Mouse (Mus musculus) CD4-positive helper T cell, adult 2 months (primary cell): ENCODE measurements around the gene Tubd1.
A peak's percentile ranks its signal among the peaks of the same experiment; 100 is the strongest.

ENCODE experiments used
- DNase-seq: peaks from one replicate; pipeline ENCODE4 v3.0.0-alpha.2; 2012; ENCODE audit warnings: low read depth, missing footprints, low spot score

Gene Tubd1

GRCm38 (mm10) chr11:86558258-86558657, 13.5 kb downstream of the Tubd1 start:
- DNase-seq = no peak

- DNase-seq = peak; percentile 70
Measured at GRCm38 (mm10) chr11:86568425-86568824, 23.6 kb downstream of the Tubd1 start.

DNA sequence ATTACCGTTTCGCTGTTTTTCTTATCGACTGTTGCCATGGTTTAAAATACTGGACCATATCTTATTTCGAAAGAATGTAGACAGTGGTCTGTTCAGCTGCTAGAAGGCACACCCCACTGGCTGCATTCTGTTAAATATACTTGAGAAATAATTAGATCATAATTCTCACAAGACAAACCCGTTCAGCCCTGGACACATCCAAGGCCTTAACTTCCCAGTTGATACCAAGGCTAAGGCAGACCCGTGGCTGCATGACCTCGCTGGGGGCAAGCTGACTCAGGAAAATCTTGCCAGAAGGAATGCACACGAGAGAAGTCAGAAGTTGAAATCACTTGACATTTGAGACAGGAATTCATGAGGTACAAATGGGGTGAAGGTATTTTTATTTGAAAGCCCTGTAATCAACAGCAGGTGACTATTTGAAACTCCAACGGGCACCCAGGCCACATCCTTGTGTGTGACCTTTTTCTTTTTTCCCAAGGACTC, 25.5 kb downstream of the Tubd1 start:
- DNase-seq = no peak

DNA sequence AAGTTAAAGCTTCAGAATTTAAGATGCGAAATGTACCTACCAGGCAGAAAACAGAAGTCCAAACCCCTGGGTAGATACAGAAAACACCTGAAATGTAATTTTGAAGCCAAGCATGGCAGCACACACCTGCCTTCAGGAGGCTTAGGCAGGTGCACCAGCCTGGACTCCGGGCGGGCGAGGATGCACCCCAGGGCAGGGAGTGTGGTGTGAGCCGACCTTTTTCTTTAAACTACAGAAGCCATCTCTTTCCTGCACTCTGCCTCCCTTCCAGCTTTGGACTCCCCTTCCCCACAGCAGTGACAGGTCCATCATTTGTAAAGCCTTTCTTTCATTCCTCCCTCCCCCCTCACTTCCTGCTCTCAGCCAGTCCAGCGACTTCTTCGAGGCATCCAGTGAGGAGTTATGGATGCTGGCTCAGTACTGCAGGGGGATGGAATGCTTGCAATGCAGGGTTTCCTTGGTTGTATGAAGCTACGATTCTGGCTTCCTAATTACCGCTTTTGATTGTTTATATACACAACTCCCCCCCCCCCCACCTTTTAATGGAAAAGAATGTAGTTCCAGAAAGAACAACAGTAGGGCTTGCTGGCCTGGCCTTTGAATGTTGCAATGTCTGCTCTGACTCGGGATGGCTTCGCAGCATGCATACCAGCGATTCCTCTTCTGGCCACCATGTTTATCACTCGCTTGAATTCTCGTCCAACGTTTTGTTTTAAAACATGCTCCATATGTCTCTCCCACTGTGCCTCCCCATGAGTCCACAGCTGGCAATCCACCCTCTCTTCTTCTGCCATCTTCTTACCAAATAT, 26.5 kb downstream of the Tubd1 start:
- DNase-seq = no peak

GRCm38 (mm10) chr11:86571871-86572270, 27.1 kb downstream of the Tubd1 start:
- no peak for DNase-seq

GRCm38 (mm10) chr11:86572623-86573022, 27.8 kb downstream of the Tubd1 start:
- DNase-seq = peak; percentile 54

GRCm38 (mm10) chr11:86573646-86574231, 28.9 kb downstream of the Tubd1 start:
- peak; percentile 67 for DNase-seq

- DNase-seq = no peak
Measured at GRCm38 (mm10) chr11:86574408-86574807, 29.6 kb downstream of the Tubd1 start.

- peak; percentile 55 for DNase-seq
Measured at GRCm38 (mm10) chr11:86575632-86576378, 31.0 kb downstream of the Tubd1 start.

GRCm38 (mm10) chr11:86577231-86577630, 32.4 kb downstream of the Tubd1 start:
- peak; percentile 85 for DNase-seq

- DNase-seq = peak; percentile 59
Measured at GRCm38 (mm10) chr11:86578106-86578808, 33.5 kb downstream of the Tubd1 start.

DNA sequence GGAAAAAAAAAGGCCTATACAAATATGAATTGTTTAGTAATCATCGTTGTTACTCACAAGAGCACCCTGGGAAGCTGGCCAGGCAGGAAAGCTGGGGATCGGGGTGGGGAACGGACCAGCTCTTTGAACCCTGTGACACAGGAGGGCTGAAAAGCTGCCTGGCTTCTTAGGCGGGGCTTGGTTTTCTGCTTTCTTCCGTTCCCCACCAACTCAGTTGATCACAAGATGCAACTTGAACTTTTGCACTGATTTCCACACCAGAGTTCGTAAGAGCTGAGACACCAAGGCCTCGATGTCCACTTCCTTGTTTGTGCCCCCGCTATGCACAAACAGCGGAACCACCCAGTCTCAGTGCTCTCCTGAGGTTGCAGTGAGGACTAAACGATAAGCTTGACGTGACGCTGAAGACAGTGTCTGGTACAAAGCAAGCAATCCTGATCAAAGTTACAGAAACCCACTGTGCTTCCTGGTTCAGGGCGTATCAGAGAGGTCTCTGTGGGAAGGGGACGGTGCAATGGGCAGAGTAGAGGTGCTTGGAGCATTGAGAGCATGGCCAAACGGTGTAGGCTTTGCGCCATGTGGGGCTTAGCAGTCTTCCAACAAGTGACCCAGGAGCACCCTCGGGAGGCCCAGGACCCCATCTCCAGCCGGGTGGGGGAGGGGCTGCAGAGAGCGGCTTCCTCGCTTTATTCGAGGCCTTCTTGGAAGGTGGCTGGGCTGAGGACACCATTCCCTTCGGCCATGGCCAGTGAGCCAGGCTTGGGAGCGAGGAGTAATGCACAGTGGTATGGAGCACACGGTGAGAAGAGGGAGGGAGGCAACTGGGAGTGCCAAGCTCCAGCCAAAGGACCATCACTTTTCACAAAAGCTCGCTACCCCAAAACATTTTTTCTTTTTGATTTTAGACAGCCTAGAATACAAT, 34.3 kb downstream of the Tubd1 start:
- DNase-seq = peak; percentile 90

- DNase-seq = peak; percentile 16
Measured at GRCm38 (mm10) chr11:86579731-86580318, 35.0 kb downstream of the Tubd1 start.

DNA sequence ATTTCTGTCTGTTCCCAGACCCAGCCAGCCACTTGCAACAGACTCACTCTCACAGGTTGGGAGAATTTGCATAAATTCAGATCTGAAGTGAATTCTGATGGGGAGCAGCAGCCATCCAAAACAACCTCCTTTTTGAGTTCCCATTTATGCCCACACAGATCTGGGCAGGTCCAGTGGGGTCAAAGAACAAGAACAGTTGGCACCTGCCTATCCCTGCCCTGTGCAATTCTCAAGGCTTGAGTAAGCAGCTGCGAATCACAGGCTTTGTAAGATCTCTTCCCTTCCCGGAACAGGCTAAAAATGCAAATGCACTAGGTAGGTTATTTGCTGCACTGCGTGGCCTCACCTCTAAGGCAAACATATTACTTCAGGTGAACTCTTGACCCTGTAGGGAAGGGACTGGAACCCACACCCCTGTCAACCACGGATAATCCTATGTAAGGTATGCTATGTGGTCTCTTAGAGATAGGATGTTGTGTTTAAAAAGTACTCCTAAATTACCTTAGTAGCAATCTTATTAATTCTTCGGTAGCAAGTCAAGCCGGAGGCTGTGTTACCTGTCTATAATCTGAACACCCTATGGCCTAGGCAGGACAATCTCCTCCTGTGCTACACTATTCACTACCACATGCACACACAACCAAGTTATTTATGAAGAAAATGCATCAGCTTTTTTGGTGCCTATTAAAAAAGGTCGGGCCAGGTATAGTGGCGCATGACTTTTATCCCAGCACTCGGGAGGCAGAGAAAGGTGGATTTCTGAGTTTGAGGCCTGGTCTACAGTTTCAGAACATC, 35.7 kb downstream of the Tubd1 start:
- peak; percentile 76 for DNase-seq

DNA sequence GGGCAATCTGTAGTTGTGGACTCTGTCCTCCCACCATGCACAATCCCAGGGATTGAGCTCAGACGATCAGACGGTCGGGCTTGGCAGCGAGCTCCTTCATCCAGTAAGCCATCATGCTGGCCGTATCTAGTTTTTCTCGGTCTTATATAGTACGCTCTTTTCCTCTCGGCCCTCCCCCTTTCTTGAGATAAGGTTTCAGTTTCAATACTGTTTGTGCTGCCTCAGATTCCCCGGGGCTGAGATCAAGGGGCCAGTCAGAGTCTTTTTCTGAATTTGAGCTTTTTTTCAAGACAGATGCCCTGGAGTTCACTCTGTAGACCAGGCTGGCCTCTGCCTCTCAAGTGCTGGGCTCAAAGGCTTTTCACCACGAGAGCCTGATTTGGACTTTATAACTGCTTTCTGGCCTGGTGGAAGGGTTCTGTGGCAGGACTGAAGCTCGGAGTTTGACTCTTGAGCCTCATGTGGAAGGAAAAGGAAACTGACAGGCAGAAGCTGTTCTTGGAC, 36.5 kb downstream of the Tubd1 start:
- peak; percentile 90 for DNase-seq

- DNase-seq = peak; percentile 86
Measured at GRCm38 (mm10) chr11:86581943-86582542, 37.3 kb downstream of the Tubd1 start.

GRCm38 (mm10) chr11:86582543-86583260, 37.9 kb downstream of the Tubd1 start:
- no peak for DNase-seq

DNA sequence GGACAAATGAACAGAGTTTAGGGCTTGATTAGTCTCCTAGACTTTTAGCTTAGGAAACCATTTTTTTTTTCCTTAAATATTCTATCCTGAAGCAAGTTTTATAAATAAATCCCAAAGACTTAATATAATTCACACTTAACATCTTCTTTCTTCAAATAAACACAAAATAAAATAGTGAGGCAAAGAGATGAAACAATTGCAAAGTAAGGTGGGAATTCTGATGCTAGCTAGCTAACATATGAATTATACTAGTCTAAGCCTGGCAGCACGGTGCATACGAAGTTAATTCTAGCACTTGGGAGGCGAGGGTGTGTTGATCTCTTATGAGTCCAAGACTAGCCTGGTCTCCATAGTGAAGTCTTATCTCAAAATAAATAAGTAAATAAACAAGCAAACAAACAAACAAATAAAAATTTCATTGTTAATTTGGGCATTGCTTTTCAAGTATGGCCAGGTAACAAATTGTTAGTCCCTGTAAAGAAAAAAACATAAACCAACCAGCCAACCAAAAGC, 38.6 kb downstream of the Tubd1 start:
- peak; percentile 46 for DNase-seq
